Mouse (Mus musculus) hindbrain, embryonic 10.5 days (tissue): ENCODE measurements around the gene Mdk. TPM values are rescaled to one million over a fixed set of nuclear protein-coding genes. Genes with fewer than 3 reads are reported as not detected.

Experiments
- DNase-seq: peaks from one replicate; pipeline ENCODE4 v3.0.0-alpha.2; 2017; ENCODE audit warnings: low spot score
- H3K27ac ChIP-seq: fragments of 300-500 bp; sonication (generic); 2 replicates; pipeline ENCODE4 v1.5.1; 2016; ENCODE audit warnings: mild to moderate bottlenecking, moderate library complexity
- H3K27me3 ChIP-seq: fragments of 300-500 bp; sonication (generic); 2 replicates; pipeline ENCODE4 v1.6.1; 2016; ENCODE audit warnings: mild to moderate bottlenecking; ENCODE audit not compliant: poor library complexity, insufficient read depth, severe bottlenecking
- H3K36me3 ChIP-seq: fragments of 300-500 bp; sonication (generic); 2 replicates; pipeline ENCODE4 v1.6.1; 2016; ENCODE audit warnings: mild to moderate bottlenecking, moderate library complexity
- H3K4me1 ChIP-seq: fragments of 300-500 bp; sonication (generic); replicated peaks from 2 replicates; pipeline ENCODE4 v1.6.1; 2016; ENCODE audit warnings: mild to moderate bottlenecking
- H3K4me3 ChIP-seq: fragments of 300-500 bp; sonication (generic); 2 replicates; pipeline ENCODE4 v1.5.1; 2016; ENCODE audit warnings: mild to moderate bottlenecking, moderate library complexity
- H3K9me3 ChIP-seq: fragments of 300-500 bp; sonication (generic); 2 replicates; pipeline ENCODE4 v1.6.1; 2016; ENCODE audit warnings: mild to moderate bottlenecking, moderate library complexity
- WGBS: fragments of 180-500 bp; shearing (Covaris S2); methylation state at CpG from one replicate; pipeline ENCODE4 v1.1.7; 2016; 5-methylcytosine and 5-hydroxymethylcytosine counted together
- polyA plus RNA-seq: library from polyadenylated mRNA; unstranded; fragments of >200 nt; fragmentation: Nextera tagmentation; extraction: Ambion mirVana; gene quantifications from 2 replicates; pipeline ENCODE4 v1.2.1, GENCODE M21; 2016

Mdk gene
- polyA plus RNA-seq, 1 experiment from 2014 or later, result 1,375 TPM

DNA sequence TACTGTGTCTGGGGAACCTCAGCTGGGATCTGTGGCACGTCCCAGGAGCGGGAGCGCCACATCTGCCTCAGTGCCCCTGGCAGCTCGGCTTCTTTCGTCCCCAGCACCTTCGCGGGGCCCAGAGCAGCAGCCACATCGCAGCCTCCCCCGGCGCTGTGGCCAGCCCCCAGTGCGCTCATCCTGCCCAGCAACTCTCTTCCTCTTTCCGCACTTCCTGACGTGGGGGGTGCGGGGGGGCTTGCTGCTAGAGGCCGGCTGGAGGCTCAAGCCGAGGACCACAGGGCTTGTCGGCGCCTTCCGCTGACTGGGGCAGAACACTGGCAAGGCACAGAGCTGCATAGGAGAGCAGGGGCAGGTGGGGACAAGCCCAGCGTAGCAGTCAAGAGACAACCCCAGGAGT lies 33.3 kb upstream of the Mdk start:
- Histone ChIP-seq H3K4me1 (peaks cover 48% of the 10 kb centered on the region), H3K4me3 (peak overlapping the region; percentile 34), H3K36me3 (peaks cover 3% of the 10 kb centered on the region; the same call in 1 of the 2 replicates), H3K9me3 (no peaks in the 10 kb centered on the region), H3K27me3 (peaks cover 44% of the 10 kb centered on the region), H3K27ac (peak overlapping the region; percentile 64)
- 11% methylated on average over 20 of the region's 20 CpGs for WGBS
- DNase-seq, result peak; percentile 38

DNA sequence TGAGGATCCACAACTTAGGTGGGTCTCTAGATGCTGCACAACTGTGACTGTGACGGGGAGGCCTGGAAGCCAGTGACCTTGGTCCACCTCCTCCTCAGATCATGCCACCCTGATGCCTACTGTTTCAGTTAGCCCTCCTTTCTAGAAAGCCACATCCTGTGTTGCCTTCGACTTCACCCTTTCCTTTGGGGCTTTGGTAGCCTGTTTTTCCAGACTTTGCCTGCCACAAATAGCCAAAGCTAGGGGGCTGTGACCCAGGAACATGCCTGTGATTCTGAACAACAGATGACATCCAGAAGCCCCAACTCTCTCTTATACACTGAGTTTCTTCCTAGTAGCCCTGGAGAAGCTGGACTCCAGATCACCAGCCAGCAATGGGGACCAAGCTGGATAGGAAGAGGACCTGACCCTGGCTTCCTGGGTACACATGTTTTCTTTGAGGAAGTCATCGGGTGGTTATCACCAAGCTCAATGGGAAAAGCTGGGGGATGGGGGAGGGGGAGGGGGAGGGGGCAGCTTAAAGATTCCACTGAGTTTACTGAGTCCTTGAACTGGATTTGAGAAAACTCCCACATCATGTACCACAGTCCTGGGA lies 32.6 kb upstream of the Mdk start:
- H3K4me1 ChIP-seq, result peaks cover 56% of the 10 kb centered on the region
- DNase-seq, result no peak

DNA sequence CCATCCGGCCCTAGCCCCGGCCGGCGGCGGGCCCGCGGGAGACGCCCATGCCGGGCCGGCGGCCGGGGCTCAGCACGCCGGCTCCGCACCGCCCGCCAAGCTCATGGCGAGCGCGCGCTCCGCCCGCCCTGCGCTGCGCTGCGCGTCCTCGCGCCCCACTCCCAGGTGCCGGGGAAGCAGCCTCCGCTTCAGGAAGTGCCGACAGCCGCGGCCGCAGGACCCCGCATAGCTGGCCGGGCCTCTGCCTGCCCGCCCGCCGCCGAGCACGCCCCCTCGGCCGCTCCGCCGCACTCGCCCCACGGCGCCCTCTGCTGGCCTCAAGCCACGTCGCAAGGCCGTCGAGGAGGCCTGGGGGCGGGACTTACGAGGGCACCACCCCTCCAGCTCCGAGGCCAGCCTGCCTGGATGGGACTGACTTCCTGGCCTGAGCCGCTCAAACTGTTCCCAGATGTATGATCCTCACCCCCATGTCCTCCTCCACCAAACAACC lies 31.4 kb upstream of the Mdk start:
- peaks cover 67% of the 10 kb centered on the region for H3K4me1 ChIP-seq
- WGBS, result under 1% methylated on average over 56 of the region's 57 CpGs

More for the DNA sequence above, 32.6 kb upstream of the Mdk start:
- Histone ChIP-seq H3K36me3 (peaks cover 10% of the 10 kb centered on the region; the same call in 1 of the 2 replicates), H3K27ac (0 out of 2 replicates have a peak overlapping the region, but pooled peaks have one; percentile 64), H3K4me3 (peak overlapping the region; percentile 34), H3K9me3 (no peaks in the 10 kb centered on the region), H3K27me3 (peaks cover 37% of the 10 kb centered on the region)
- 82% methylated on average over 3 of the region's 3 CpGs for WGBS

DNA sequence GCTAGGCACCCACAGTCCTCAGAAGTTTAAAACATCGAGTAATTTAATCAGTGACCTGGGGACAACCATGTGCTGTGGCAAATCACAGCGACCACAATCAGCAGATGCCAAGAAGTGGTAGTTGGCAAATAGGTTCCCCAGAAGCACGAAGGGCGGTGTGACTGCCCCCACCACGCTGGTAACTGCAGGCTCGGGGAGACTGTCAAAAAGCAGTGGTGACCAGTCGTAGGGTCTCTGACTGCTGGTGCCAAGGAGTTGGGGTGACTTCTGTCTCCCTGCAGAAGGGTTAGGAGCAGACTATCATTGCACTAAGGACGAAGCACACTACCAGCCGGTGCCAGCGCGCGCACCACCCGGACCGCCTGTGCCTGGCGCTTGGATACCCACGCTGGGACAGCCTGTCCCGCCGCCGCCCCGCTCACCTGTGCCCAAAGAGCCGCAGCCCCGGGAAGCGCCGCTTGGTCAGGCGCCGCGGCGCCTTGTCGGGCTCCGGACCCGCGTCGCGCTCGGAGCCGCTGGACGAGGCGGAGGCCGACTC lies 30.8 kb upstream of the Mdk start:
- Histone ChIP-seq H3K27ac (peak overlapping the region; percentile 93), H3K9me3 (no peaks in the 10 kb centered on the region), H3K4me1 (peaks cover 62% of the 10 kb centered on the region), H3K27me3 (peaks cover 29% of the 10 kb centered on the region), H3K4me3 (peak overlapping the region; percentile 87), H3K36me3 (peaks cover 12% of the 10 kb centered on the region; the same call in 1 of the 2 replicates)
- no peak for DNase-seq
- under 1% methylated on average over 39 of the region's 39 CpGs for whole genome bisulfite sequencing

More for the DNA sequence above, 31.4 kb upstream of the Mdk start:
- Histone ChIP-seq H3K27ac (peak overlapping the region; percentile 93), H3K36me3 (peaks cover 12% of the 10 kb centered on the region; the same call in 1 of the 2 replicates), H3K4me3 (peak overlapping the region; percentile 87), H3K27me3 (peaks cover 29% of the 10 kb centered on the region), H3K9me3 (no peaks in the 10 kb centered on the region)
- peak; percentile 94 for DNase-seq

DNA sequence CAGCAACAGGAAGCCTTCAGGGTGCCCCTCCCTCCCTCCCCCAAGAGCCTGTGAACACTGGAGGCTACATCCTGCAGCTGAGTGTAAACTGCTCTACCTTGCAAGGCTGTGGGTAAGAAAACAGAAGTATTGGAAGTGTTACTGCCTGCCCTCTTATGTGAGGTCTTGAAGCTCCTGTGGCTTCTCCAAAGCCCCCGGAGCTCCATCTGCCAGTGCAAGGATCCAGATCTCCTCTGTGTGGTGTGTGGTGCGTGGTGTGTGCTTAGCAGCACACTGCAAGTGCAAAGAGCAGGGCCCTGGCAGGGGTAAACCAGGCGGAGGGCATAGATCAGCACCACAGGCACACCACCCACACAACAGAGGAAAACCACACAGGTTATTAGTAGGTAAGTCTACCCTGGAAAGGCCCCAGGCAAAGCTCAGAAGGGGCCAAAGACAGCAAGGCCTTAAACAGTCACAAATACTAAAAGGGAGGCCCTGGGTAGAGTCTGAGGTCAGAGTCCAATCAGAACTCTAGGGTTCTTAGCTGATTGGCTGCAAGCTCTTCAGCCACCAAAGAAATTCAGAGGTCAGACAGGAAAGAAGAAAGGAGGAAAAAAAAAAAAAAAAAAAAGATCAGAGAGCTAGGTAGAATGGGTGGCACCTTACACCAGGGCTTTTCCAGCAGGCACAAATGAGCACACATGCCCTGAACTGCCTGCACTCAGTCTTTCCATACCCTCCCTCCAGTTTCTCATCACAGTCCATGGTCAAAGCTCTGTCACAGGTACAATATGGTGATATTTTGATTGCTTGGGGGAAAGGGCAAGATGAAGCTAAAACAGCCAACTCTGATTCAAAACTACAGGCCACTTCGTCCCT lies 30.0 kb upstream of the Mdk start:
- no peak for DNase-seq
- 61% methylated on average over 4 of the region's 4 CpGs for WGBS
- peaks cover 12% of the 10 kb centered on the region; the same call in 1 of the 2 replicates for H3K36me3 ChIP-seq
- no peaks in the 10 kb centered on the region for H3K9me3 ChIP-seq
- H3K27ac ChIP-seq, result no peak overlapping the region
- H3K4me1 ChIP-seq, result peaks cover 66% of the 10 kb centered on the region
- peak overlapping the region; percentile 87 for H3K4me3 ChIP-seq
- peaks cover 29% of the 10 kb centered on the region for H3K27me3 ChIP-seq

DNA sequence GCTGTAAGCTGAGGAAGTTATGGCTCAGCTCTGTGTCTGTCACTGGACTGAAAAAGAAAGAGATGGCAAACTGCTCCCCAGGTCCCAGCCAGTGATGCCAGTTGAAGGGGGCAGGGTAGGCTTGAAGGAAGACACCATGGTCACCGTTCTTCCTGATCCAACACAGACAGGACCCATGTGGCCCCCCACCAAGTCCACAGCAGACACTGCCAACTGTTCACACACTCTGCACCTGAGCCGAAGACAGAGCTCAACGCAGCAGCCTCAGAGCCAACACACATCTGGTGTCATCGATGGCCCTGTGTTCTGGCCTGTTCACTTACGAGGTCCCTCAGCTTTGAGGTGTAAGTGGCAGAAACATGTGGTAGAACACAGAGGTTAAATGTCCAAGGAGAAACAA lies 28.4 kb upstream of the Mdk start:
- 96% methylated on average over 5 of the region's 5 CpGs for WGBS
- Histone ChIP-seq H3K9me3 (no peaks in the 10 kb centered on the region), H3K4me3 (no peak overlapping the region), H3K27ac (no peak overlapping the region), H3K27me3 (peaks cover 15% of the 10 kb centered on the region), H3K4me1 (peaks cover 67% of the 10 kb centered on the region), H3K36me3 (peaks cover 14% of the 10 kb centered on the region; the same call in 1 of the 2 replicates)
- DNase-seq, result no peak

DNA sequence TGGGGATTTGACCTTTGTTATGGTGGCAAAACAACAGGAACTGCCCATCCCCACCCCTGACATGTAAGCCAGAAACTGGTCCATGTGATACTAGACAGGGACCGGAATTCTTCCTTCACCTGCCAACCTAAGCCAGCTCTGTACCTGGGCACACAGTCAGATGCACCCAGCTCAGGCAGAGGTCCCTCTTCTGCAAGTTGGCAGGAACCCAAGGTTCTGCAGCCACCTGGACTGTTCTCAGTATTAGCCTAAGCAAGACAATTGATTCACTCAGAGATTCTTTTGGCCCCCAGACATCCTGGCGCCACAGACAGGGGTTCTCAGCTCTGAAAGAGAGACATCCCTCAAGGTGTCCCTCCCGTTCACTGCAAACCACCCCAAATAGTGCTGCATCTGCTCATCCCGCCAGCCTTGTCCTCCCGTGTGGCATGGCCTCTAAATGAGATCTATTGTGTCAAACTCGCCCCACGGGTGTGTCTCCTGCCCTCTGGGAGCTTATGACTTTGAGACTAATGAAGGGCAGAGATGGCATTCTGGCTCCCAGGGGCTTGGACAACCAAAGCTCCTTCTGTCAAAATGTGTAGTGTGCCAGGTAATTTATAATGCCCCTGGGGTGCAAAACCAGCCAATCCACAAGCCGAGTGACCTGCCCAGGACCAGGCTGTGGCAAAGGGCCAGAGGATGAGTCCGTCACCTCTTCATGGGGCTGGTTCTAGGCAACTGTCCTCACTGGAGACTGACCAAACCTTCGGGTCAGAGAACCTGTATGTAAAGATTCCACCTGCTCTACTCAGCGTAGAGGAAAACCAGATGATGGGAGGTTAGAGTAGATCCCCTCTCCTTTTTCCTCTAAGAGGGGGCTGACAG lies 27.7 kb upstream of the Mdk start:
- DNase-seq, result no peak
- WGBS, result 80% methylated on average over 11 of the region's 11 CpGs
- peaks cover 70% of the 10 kb centered on the region for H3K4me1 ChIP-seq

DNA sequence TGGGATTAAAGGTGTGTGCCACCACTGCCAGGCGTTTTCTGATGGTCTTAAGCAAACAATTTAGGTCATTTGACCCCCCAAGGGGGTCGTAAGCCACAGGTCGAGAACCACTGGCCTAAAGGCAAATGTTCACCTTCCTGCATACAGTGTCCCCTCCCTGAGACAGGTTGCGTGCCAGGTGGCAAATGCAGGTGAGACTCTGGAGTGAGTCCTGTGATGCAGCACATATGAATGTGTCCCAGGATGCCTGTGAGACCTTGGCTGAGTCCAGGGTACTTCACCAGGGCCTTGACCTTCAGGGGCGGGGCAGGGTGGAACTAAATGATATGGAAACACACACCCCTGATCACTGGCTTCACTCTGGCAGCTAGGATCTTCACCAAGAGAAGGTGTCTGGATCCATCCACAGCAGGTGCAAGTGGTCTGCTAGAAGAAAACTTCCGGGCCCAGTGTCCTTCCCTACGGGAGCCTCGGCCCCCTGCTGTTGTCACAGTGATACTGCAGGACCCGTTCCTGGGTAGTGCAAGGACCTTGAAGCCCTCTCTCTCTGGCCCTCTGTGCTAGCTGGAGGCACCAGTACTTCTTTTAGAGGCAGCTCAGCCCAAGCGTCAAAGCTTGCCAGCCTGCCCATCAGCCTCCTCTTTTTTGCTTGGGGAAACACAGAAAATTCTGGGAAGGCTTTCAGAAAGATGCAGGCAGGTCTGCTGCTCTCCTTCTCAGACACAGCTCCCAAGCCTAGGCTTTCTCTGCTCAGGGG lies 26.8 kb upstream of the Mdk start:
- H3K27ac ChIP-seq, result no peak overlapping the region
- DNase-seq, result peak; percentile 49
- H3K4me3 ChIP-seq, result no peak overlapping the region
- H3K27me3 ChIP-seq, result no peaks in the 10 kb centered on the region
- peaks cover 14% of the 10 kb centered on the region; the same call in 1 of the 2 replicates for H3K36me3 ChIP-seq
- 52% methylated on average over 10 of the region's 10 CpGs for WGBS
- no peaks in the 10 kb centered on the region for H3K9me3 ChIP-seq
- H3K4me1 ChIP-seq, result peaks cover 76% of the 10 kb centered on the region

More for the DNA sequence above, 27.7 kb upstream of the Mdk start:
- Histone ChIP-seq H3K4me3 (no peak overlapping the region), H3K36me3 (peaks cover 14% of the 10 kb centered on the region; the same call in 1 of the 2 replicates), H3K9me3 (no peaks in the 10 kb centered on the region), H3K27ac (no peak overlapping the region), H3K27me3 (peaks cover 8% of the 10 kb centered on the region)

DNA sequence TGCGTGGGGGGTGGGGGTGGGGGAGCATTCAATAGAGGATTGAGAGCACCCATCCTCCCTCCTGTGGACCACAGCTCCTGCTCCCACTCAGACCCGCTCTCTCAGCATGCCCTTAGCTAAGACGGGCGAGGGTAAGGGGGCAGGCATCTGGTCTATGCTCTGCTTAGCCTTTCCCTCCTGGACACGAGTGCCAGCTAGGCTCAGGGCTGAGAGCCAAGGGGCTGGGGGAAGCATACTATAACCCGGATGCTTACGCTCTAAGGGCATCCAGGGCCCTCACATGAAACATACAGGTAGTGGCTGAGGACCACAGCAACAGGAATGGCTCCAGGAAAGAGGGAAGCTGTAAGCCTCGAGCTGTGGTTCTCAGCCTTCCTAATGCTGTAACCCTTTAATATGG lies 26.0 kb upstream of the Mdk start:
- no peak overlapping the region for H3K27ac ChIP-seq
- H3K27me3 ChIP-seq, result no peaks in the 10 kb centered on the region
- DNase-seq, result no peak
- peaks cover 14% of the 10 kb centered on the region; the same call in 1 of the 2 replicates for H3K36me3 ChIP-seq
- WGBS, result 91% methylated on average over 8 of the region's 8 CpGs
- H3K4me1 ChIP-seq, result peaks cover 76% of the 10 kb centered on the region
- no peaks in the 10 kb centered on the region for H3K9me3 ChIP-seq
- H3K4me3 ChIP-seq, result no peak overlapping the region

DNA sequence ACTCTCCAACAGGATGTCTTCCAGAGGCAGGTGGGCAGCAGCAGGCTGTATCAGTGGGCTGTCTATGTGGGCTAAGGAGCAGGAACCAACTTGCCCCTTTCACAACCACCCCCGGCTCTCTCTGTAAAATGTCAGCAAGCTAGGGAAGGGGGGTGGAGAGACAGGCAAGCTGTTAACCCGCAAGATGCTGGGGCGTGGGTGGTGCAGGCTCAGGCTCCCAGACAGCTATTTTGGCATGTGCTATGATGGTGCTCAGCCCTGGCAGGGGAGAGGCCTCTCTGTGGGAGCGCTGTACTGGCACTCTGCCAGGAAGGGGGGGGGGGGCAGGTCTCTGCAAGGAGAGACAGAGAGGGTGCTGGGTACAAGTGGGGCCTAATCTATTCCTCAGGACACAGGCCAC lies 25.0 kb upstream of the Mdk start:
- Histone ChIP-seq H3K4me1 (peaks cover 66% of the 10 kb centered on the region), H3K4me3 (no peak overlapping the region), H3K9me3 (no peaks in the 10 kb centered on the region), H3K27me3 (no peaks in the 10 kb centered on the region), H3K27ac (peak overlapping the region; percentile 53; the same call in 1 of the 2 replicates), H3K36me3 (peaks cover 14% of the 10 kb centered on the region; the same call in 1 of the 2 replicates)
- no peak for DNase-seq
- 75% methylated on average over 4 of the region's 4 CpGs for WGBS

DNA sequence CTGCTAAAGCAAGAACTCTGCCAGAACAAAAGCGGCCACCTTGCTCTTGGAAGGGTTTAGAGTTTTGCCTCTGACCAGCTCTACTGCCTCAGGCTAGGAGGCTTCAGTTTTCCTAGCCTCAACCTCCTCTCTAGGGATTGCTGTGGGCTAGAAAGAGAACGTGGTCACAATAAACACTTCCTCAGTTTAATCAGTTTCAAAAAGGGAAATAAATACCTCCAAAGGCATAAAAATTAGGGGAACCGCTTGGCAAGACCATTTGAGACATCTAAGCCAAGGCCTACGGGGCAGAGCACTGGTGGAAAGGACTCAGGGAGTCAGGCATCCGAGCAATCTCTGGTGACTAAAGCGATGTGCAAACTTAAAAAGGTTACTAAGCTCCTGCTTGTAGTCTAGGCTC lies 23.8 kb upstream of the Mdk start:
- Histone ChIP-seq H3K27me3 (no peaks in the 10 kb centered on the region), H3K4me1 (peaks cover 58% of the 10 kb centered on the region), H3K27ac (no peak overlapping the region), H3K9me3 (no peaks in the 10 kb centered on the region), H3K4me3 (no peak overlapping the region), H3K36me3 (peaks cover 14% of the 10 kb centered on the region; the same call in 1 of the 2 replicates)
- DNase-seq, result no peak
- WGBS, result 87% methylated on average over 6 of the region's 6 CpGs
